Mouse (Mus musculus): Measurements from ENCODE around the gene Prpf6.

The Prpf6 gene

GRCm38 (mm10) chr2:181591528-181592085 is at the start of gene Prpf6:
Gene Prpf6, plus strand, starts transcription at chr2:181591868.
- no peak for DNase-seq (ENCODE audit: low read depth, low spot score)

DNA sequence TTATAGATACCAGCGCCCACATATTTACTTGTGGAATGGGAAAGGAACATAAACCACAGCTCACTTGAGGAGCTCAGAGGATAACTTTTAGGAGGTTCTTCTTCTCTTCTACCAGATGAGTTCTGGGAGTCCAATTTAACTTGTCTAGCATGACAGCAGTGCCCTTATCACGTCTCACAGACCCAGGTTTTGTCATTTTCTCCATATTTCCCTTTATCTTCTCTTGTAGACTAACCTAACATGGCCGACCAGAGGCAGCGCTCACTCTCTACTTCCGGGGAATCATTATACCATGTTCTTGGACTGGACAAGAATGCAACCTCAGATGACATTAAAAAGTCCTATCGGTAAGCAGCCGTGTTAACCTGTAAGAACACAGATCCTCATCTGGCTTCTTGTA is 45.5 kb upstream of the Prpf6 start:
- no peak for DNase-seq (ENCODE audit: low read depth, low spot score)

GRCm38 (mm10) chr2:181548227-181548626 is 43.4 kb upstream of the Prpf6 start:
- no peak for DNase-seq (ENCODE audit: low read depth, low spot score)

- DNase-seq (ENCODE audit: low read depth, low spot score) = no peak
These were observed 43.0 kb upstream of the Prpf6 start for GRCm38 (mm10) chr2:181548682-181549081.

DNA sequence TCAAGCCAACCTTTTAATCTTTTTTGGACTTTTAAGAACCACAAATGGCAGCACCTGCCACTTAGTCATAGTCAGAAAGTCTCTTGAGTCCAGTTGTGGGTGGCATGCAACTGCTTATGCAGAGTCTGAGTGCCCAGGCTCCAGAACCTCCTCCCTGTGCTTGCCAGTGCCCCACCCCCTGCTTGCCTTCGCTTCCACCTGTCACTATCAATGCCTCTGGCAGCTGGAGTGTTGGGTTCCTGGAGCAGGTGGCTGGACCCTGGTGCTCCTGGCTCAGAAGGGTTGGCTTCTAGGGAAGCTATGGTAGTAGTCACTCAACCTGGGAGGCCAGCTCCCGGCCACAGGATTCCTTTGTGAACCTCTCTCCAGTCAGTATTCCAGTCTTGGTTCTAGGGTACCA is 41.4 kb upstream of the Prpf6 start:
- no peak for DNase-seq (ENCODE audit: low read depth, low spot score)

GRCm38 (mm10) chr2:181553772-181554171 is 37.9 kb upstream of the Prpf6 start:
- DNase-seq (ENCODE audit: low read depth, low spot score) = no peak

DNA sequence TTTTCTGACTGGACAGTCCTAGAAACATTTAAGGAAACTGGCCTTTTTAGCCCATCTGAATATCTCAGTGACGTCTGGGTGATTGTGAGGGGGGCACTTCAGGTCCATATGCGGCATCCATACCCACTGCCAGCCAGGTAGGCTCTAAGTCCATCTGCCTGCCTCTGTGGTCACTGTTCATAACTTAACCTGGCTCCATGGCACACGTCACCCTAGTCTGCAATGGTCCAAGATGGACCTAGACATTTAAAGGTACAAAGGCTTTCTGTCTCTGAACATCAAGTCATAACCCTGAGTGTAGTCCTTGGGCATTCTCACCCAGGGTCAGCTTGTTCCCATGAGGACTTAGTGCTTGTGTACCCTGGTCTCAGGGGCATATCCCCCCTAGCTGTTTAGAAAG is 24.3 kb upstream of the Prpf6 start:
- DNase-seq (ENCODE audit: low read depth, low spot score) = no peak

DNA sequence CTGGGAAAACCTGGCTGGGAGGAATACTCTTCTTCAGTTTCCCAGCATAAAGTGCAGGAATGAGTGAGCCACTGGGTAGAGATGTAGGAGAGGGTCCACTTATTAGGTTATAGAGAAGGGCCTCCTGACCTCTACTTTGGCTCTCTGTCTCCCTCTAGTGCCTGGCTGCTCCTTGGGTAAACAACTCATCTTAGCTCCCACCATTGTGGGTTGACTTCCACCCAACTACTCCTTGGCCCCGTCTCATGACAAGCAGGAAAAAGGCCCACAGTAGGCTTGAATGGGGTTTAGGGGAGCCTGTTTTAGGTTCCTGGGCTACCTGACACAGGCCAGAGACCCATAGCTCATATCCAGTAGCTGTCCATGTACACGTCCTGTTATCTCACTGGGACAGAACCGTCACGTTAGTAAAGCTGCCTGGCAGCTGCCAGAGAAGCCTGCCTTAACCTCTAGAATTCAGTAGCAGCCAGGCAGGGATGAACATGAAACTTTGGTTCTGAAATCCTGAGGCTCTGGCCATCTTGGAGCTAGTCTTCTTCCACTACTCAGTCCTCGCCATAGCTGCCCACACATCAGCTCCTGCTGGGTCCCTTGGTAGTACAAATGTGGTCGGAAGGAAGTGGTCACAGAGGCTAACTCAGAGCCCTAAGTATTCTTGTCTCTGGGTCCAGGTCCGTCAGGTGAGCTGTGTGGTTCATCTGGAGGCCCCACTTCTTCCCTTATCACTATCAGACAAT is 23.2 kb upstream of the Prpf6 start:
- no peak for DNase-seq (ENCODE audit: low read depth, low spot score)

DNA sequence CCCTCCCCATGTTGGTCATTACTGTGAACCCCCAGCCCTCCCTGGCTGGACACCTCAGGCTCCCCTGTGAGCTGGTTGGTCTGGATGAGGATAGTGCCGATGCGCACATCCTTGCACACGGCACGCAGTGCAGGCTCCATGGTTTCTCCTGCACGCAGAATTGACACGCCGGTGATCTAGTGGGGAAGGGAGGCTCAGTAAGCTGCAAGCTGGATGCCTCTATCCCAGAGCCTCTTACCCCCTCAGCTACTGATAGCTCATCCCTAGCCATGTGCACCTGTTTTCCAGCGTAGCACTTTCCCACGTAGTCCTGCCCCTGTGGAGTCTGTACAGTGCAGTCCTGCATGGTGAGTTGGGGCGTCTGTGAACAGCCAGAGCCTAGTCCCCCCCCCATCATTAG is 21.8 kb upstream of the Prpf6 start:
- DNase-seq (ENCODE audit: low read depth, low spot score) = no peak

DNA sequence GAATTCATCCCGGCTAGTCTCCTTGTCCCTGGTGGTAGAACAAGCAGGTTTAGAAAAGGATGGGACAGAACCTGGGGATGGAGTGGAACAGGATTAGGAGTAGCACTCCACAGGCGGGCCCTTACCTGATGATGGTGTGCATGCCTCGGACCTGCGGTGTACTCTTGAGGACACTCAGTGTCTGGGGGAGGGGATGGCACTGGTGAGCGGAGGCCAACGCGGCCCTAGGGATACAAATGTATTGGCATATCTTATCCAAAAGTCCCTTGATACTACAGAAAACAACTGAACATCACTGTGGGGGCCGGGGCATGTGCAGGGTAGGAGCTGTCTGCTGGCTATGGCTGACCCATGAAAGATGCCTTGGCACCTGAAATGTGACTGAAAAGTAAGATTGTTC is 21.3 kb upstream of the Prpf6 start:
- no peak for DNase-seq (ENCODE audit: low read depth, low spot score)

GRCm38 (mm10) chr2:181570921-181571595 is 20.6 kb upstream of the Prpf6 start:
- DNase-seq (ENCODE audit: low read depth, low spot score) = no peak

GRCm38 (mm10) chr2:181571941-181572670 is 19.6 kb upstream of the Prpf6 start:
- no peak for DNase-seq (ENCODE audit: low read depth, low spot score)

DNA sequence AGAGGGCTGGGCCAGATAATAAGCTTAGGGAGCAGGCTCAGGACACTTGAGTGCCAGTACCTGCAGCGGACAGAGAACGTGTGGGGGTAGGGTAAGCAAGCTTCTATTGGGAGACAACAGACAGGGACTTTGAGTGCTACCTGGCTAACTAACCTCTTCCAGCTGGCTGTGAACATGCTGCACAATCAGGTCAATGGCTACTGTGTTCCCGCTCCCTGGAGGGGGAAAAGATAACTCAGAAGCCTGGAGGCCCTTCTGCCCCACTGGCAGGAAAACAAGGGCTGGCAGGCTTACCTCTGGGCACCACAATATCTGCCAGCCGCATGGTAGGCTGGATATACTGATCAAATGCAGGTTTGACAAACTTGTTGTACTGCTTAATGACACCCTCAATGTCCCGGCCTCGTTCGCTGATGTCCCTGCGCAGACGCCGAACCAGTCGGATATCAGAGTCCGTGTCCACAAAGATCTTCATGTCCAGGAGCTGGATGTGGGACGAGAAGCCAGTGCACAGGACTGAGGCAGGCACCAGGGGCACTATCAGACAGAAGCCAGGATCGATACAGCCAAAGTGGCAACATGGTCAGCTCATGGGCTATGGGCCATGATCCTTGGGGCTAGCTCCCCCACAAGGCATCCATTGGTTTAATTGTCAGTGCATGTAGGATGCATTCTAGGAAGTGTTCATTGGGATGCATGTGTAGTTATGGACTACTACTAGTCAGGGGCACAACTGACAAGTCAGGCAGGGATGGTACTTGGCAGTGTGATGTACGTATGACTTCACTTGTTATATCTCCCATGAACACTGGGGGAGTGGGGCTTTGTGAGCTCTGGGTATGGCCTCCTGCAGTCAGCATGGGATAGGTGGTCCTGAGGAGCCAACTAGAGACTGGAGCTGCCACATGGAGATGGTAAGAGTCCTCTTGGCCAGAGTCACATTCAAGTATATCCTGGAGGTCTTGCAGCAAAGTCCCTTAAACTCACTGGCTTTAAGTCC is 18.4 kb upstream of the Prpf6 start:
- DNase-seq (ENCODE audit: low read depth, low spot score) = no peak

GRCm38 (mm10) chr2:181573961-181574360 is 17.7 kb upstream of the Prpf6 start:
- no peak for DNase-seq (ENCODE audit: low read depth, low spot score)

DNA sequence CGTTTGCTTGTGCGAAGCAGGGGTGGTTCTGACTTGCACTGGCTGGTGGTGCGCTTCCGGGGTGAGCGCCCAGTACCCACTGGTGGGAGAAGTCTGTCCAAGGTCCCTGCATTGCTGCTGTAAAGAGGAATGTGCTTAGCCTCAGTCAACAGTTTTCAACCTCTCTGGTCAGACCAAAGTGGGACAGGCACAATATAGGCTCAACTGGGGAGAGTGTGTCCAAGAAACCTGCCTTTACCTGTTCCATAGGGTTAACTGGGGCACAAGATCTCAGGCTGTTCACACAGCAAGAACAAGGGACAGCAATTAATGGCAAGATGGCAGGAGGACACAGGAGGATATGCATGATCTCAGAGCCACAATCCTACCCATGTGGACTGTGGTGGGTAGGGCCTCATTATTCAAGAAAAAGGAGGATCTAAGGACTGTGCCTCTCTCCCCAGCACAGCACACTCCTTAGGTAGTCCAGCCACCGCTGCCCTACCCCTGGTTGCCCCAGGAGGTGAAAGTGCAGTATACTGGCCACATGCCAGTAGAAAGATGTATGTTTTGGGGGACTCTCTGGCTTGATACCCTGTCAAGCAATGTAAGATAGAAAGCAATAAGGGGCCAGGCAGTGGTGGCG is 16.6 kb upstream of the Prpf6 start:
- no peak for DNase-seq (ENCODE audit: low read depth, low spot score)

DNA sequence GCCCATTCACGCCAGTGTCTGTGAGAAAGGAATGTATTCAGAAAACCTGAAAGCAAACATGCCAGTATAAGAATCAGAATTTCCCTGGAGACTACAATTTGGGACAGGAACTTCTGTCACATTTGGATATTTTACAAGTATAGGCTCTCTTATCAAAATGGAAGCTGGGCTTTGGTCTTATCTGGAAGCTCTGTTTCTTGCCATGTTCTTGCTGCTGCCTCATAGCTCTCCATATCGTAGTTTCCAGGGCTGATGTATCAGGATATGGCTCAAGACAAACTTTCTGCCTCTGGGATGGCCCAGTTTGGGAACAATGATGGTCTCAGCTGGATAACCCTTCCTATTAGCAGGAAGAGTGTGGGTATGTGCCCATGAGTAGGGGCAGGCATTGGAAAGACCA is 15.1 kb upstream of the Prpf6 start:
- no peak for DNase-seq (ENCODE audit: low read depth, low spot score)

- DNase-seq (ENCODE audit: low read depth, low spot score) = no peak
These were observed 14.5 kb upstream of the Prpf6 start for GRCm38 (mm10) chr2:181577126-181577525.

DNA sequence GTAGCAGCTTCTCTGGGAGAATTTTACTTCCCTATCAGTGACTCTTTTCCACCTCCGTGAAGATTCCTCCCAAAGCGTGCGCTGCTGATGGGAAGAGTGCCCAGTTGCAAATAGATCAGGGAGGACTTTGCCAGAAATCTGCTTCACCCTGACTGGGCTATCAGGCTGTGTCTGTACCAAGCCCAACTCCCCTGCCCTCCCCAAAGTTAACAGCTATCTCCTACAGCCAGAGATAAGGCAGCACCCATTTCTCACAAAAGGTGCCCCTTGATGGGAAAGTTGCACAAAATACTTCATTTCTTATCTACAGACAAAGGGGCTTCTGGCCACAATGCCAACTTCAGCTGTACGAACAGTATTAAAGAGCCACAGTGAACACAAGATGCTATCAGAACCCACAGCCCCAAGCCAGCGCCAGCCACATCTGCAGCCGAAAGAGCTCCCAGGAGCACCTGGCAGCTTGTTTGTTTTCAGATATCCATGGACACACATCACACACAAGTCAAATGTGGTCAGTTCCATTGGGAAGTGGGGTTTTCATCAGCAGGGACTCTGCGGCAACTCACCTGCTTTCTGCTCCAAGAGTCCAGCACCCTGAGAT is 13.6 kb upstream of the Prpf6 start:
- no peak for DNase-seq (ENCODE audit: low read depth, low spot score)

- no peak for DNase-seq (ENCODE audit: low read depth, low spot score)
These were observed 12.7 kb upstream of the Prpf6 start for GRCm38 (mm10) chr2:181578790-181579618.

All from telencephalon, adult 2 months (tissue).